Mouse (Mus musculus) cerebellum, adult 2 months (tissue): ENCODE measurements around the gene Tnf. TPM values are rescaled to one million over a fixed set of nuclear protein-coding genes. Genes with fewer than 3 reads are reported as not detected.
A peak's percentile ranks its signal among the peaks of the same experiment; 100 is the strongest.

Source experiments
- DNase-seq, 2 experiments: peaks; one replicate each; pipeline ENCODE4 v3.0.0; 2021
- H3K27ac ChIP-seq: fragments of 200-500 bp; 2 replicates; pipeline ENCODE4 v1.5.1; 2012; ENCODE audit warnings: low read length, control low read depth, inconsistent platforms; ENCODE audit not compliant: insufficient read depth
- H3K27me3 ChIP-seq: fragments of 200-500 bp; 2 replicates; pipeline ENCODE4 v1.6.1; 2012; ENCODE audit warnings: inconsistent platforms, mild to moderate bottlenecking, low read length, moderate library complexity; ENCODE audit not compliant: control insufficient read depth, insufficient read depth
- H3K4me1 ChIP-seq: fragments of 200-500 bp; 2 replicates; pipeline ENCODE4 v1.6.1; 2011; ENCODE audit warnings: low read length; ENCODE audit not compliant: control insufficient read depth, insufficient read depth
- H3K4me3 ChIP-seq: fragments of 200-500 bp; replicated peaks from 2 replicates; pipeline ENCODE3; 2011; ENCODE audit warnings: mild to moderate bottlenecking, low read depth, low read length, control low read depth; ENCODE audit not compliant: insufficient read depth
- CTCF ChIP-seq: fragments of 200-500 bp; IDR thresholded peaks from 2 replicates; pipeline ENCODE4 v1.5.1; 2011; ENCODE audit warnings: low read depth, mild to moderate bottlenecking, control low read depth, low read length, moderate library complexity, borderline replicate concordance; ENCODE audit not compliant: insufficient read depth
- POLR2A ChIP-seq: fragments of 200-500 bp; IDR thresholded peaks from 2 replicates; pipeline ENCODE4 v1.6.1; 2011; ENCODE audit warnings: low read length, control low read depth, borderline replicate concordance; ENCODE audit not compliant: insufficient read depth
- WGBS: fragments of 180-500 bp; shearing (Covaris S2); methylation state at CpG from one replicate; pipeline ENCODE4 v1.1.7; 2018; 5-methylcytosine and 5-hydroxymethylcytosine counted together
- polyA plus RNA-seq: library from polyadenylated mRNA; depleted of rRNA; stranded (reverse); fragments of >200 nt; gene quantifications from 2 replicates; pipeline ENCODE4 v1.2.3, GENCODE M21; 2012; rRNA removed

The Tnf gene
- not detected in 2 replicates for polyA plus RNA-seq

GRCm38 (mm10) chr17:35201787-35202186, at the start of gene Tnf:
Gene Tnf (minus strand): TSS chr17:35202007.
- Histone ChIP-seq H3K4me3 (no peak within 1 kb of the TSS), H3K4me1 (no peaks in the 10 kb centered on the region), H3K27me3 (no peaks in the 10 kb centered on the region), H3K27ac (no peak within 1 kb of the TSS)
- TF ChIP-seq CTCF (no peak), POLR2A (no peak)
- DNase-seq = no peak
- WGBS = 38% methylated on average over 13 of the region's 13 CpGs

GRCm38 (mm10) chr17:35251162-35251719, 49.4 kb upstream of the Tnf start:
- no peak for TF ChIP-seq POLR2A
- TF ChIP-seq CTCF = no peak
- WGBS = 58% methylated on average over 15 of the region's 15 CpGs
- H3K4me3 ChIP-seq = no peak overlapping the region
- H3K27me3 ChIP-seq = no peaks in the 10 kb centered on the region
- H3K27ac ChIP-seq = no peak overlapping the region
- peaks cover 25% of the 10 kb centered on the region for H3K4me1 ChIP-seq
- peak in 1 of 2 experiments; percentile 68 for DNase-seq

- Histone ChIP-seq H3K27ac (no peak overlapping the region), H3K4me3 (no peak overlapping the region), H3K27me3 (no peaks in the 10 kb centered on the region), H3K4me1 (peaks cover 31% of the 10 kb centered on the region)
- TF ChIP-seq CTCF (no peak), POLR2A (no peak)
- no peak for DNase-seq
- 62% methylated on average over 3 of the region's 3 CpGs for WGBS
These were observed 48.7 kb upstream of the Tnf start for GRCm38 (mm10) chr17:35250348-35251120.

GRCm38 (mm10) chr17:35249451-35250197, 47.8 kb upstream of the Tnf start:
- WGBS = 52% methylated on average over 19 of the region's 19 CpGs
- H3K4me1 ChIP-seq = peaks cover 31% of the 10 kb centered on the region
- DNase-seq = no peak
- TF ChIP-seq CTCF = no peak
- TF ChIP-seq POLR2A = no peak
- no peak overlapping the region for H3K4me3 ChIP-seq
- H3K27ac ChIP-seq = no peak overlapping the region
- H3K27me3 ChIP-seq = no peaks in the 10 kb centered on the region

GRCm38 (mm10) chr17:35248986-35249385, 47.2 kb upstream of the Tnf start:
- Histone ChIP-seq H3K27ac (no peak overlapping the region), H3K4me3 (no peak overlapping the region), H3K4me1 (peaks cover 38% of the 10 kb centered on the region), H3K27me3 (no peaks in the 10 kb centered on the region)
- no peak for DNase-seq
- TF ChIP-seq CTCF (no peak), POLR2A (no peak)
- WGBS = 82% methylated on average over 14 of the region's 14 CpGs

- Histone ChIP-seq H3K4me3 (no peak overlapping the region), H3K27me3 (no peaks in the 10 kb centered on the region), H3K27ac (no peak overlapping the region), H3K4me1 (peaks cover 28% of the 10 kb centered on the region)
- TF ChIP-seq CTCF (no peak), POLR2A (no peak)
- DNase-seq = no peak
- 78% methylated on average over 7 of the region's 7 CpGs for WGBS
These were observed 45.3 kb upstream of the Tnf start for GRCm38 (mm10) chr17:35247144-35247543.

- no peak for DNase-seq
- H3K27me3 ChIP-seq = no peaks in the 10 kb centered on the region
- H3K27ac ChIP-seq = no peak overlapping the region
- no peak overlapping the region for H3K4me3 ChIP-seq
- WGBS = 59% methylated on average over 15 of the region's 15 CpGs
- TF ChIP-seq CTCF (peak; percentile 48; the same call in 1 of the 2 replicates), POLR2A (no peak)
- peaks cover 24% of the 10 kb centered on the region for H3K4me1 ChIP-seq
These were observed 44.2 kb upstream of the Tnf start for GRCm38 (mm10) chr17:35245731-35246623.
